10 mouse cellular contexts compared by ENCODE assay signal in genomic region chr2:109913241-109913640, GRCm38 (mm10).
"Had no signal": no experiment of that assay in that cellular context is flagged by ENCODE, and none has a peak within 500 bp of the region (broad histone marks: within the 10 kb centered on the region; RNA-seq: fewer than 3 reads in every experiment).

No protein-coding gene starts in this region.

- H3K36me3 ChIP-seq: limb, embryonic 12.5 days; midbrain, embryonic 10.5 days had no signal

- H3K4me3 ChIP-seq: limb, embryonic 12.5 days; midbrain, embryonic 10.5 days had no signal

- H3K27ac ChIP-seq: kidney, postnatal 0 days; limb, embryonic 12.5 days; midbrain, embryonic 10.5 days had no signal

- ATAC-seq: midbrain, embryonic 16.5 days had no signal

- DNase-seq: kidney, adult 11 months; kidney, adult 9 months; kidney, postnatal 36 days; lung, adult 18-20 months; thymus, adult 2 months; thymus, postnatal 25 days had no signal

- H3K4me2 ChIP-seq: limb, embryonic 12.5 days had no signal

- H3K27me3 ChIP-seq: limb, embryonic 12.5 days had no signal

- H3K9ac ChIP-seq: limb, embryonic 12.5 days had no signal
